Mouse (Mus musculus): Measurements from ENCODE around the gene Zfp354c. TPM values are rescaled to one million over a fixed set of nuclear protein-coding genes. Genes with fewer than 3 reads are reported as not detected.

Gene Zfp354c
- 9.6 and 11.4 TPM in 2 replicates for polyA plus RNA-seq (2015; fragmentation: Nextera tagmentation; extraction: Ambion mirVana)

DNA sequence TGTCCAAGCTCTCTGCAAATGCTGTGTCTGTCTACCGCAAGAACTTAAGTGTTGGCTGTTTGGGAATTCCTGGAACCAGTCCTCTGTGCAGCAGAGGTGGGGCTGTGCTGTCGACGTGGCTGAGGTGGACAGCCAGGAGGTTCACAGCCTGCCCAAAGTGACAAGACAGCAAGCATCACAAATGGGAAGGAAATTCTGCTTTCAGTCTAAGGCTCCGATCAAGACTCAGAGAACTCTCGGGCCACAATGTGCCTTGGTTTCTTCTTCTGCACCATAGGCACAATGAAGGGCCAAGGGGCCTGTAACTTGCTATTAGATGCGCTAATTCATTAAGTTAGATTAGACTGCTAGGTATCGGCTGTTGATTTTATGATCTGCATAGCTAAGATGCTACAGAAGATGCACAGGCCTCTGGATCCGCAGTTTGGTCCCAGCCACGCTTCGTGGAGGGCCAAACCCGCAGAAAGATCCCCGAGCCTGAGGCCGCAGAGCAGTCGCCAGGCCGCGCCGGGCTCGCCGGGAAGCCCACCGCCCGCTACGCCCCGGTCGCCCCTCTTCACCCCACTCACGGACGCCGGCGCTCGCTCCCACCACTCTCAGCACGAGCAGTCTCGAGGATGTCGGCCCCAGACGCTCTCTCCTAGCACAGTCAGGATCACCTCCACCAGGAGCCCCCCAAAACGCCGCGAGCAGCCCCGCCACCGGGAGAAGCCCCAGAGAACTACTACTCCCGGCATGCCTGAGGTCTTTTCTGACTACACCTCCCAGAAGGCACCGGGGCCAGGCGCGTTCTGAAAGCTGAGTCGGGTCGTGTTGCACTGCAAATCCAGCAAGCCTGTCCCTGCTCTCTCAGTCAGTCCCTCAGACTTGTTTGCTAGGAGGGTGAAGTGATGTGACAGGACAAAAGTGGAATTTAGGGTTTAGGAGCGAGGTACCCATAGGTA, at the start of gene Zfp354c:
Zfp354c (minus strand) TSS at position 715 of the 944 bp plus-strand sequence.
- H3K4me3 ChIP-seq (ENCODE audit: low read length): peak within 1 kb of the TSS; percentile 89
- H3K9ac ChIP-seq (ENCODE audit: low read length): peak within 1 kb of the TSS; percentile 83
- peak; percentile 95 for ATAC-seq (replicated peaks; ENCODE audit: extremely low read depth, insufficient read depth, low FRiP score)
- peaks cover 2% of the 10 kb centered on the region for H3K9me3 ChIP-seq (replicated peaks; ENCODE audit: control insufficient read depth, low read length)
- no peaks in the 10 kb centered on the region; the same call in 1 of the 2 replicates for H3K4me1 ChIP-seq (ENCODE audit: control insufficient read depth, insufficient read depth, low read length)
- WGBS: under 1% methylated on average over 43 of the region's 45 CpGs
- H3K36me3 ChIP-seq (ENCODE audit: control insufficient read depth, insufficient read depth): peaks cover 18% of the 10 kb centered on the region
- no peaks in the 10 kb centered on the region for H3K27me3 ChIP-seq (ENCODE audit: control insufficient read depth, insufficient read depth, low read length)
- peak within 1 kb of the TSS; percentile 48 for H3K27ac ChIP-seq (ENCODE audit: low read length)
- H3K4me2 ChIP-seq (ENCODE audit: low read depth, low read length): peak within 1 kb of the TSS; percentile 80

DNA sequence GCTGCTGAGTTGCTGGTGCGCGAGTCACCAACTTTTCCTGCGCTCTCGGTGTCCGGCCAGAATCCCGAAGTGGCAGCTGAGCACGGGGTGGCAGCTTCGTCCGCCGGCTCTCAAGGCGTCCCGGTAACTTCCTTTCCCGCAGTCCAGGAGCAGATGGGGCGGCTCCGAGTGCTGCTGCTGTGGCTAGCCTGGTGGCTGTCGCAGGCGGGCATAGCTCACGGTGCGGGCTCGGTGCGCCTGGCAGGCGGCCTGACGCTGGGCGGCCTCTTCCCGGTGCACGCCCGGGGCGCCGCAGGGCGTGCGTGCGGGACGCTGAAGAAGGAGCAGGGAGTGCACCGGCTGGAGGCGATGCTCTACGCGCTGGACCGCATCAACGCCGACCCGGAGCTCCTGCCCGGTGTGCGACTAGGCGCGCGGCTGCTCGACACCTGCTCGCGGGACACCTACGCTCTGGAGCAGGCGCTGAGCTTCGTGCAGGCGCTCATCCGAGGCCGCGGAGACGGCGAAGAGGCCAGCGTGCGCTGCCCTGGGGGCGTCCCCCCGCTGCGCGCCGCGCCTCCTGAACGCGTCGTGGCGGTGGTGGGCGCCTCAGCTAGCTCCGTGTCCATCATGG, 23.6 kb upstream of the Zfp354c start:
- H3K36me3 ChIP-seq (ENCODE audit: control insufficient read depth, insufficient read depth): no peaks in the 10 kb centered on the region
- peak overlapping the region; percentile 55 for H3K4me3 ChIP-seq (ENCODE audit: low read length)
- no peak overlapping the region for H3K27ac ChIP-seq (ENCODE audit: low read length)
- peaks cover 4% of the 10 kb centered on the region; the same call in 1 of the 2 replicates for H3K9me3 ChIP-seq (replicated peaks; ENCODE audit: control insufficient read depth, low read length)
- H3K9ac ChIP-seq (ENCODE audit: low read length): peak overlapping the region; percentile 38; the same call in 1 of the 2 replicates
- no peak; the same call in 1 of the 2 replicates for ATAC-seq (replicated peaks; ENCODE audit: extremely low read depth, insufficient read depth, low FRiP score)
- WGBS: under 1% methylated on average over 69 of the region's 72 CpGs
- H3K27me3 ChIP-seq (ENCODE audit: control insufficient read depth, insufficient read depth, low read length): peaks cover 52% of the 10 kb centered on the region
- peaks cover 12% of the 10 kb centered on the region for H3K4me1 ChIP-seq (ENCODE audit: control insufficient read depth, insufficient read depth, low read length)
- H3K4me2 ChIP-seq (ENCODE audit: low read depth, low read length): peak overlapping the region; percentile 71

DNA sequence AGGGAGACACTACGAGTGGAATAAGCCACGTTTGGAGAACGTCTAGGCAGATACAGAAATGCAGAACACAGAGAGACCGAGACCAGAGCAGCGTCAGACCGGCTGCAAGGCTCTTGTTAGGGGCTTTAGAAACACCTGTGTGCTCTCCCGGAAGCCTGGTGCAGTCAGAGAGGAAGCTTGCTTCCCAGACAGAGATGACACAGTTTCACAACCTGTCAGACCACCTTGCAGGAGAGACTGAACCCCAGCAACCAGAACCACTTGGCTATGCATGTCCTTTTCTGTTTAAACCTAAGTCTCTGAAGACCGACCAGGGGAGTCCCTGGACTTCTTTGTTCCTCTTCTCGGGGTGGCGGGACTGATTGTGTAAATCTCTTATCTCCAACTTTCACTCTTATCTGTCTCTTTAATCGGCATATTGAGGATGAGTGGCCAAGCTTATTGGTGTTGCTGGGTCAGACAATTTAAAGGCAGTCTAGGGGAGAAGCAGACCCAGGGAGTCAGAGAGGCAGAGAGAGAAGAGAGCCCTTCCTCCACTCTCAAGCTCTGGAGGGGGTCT, 22.7 kb upstream of the Zfp354c start, which contains the start of gene Grm6:
Grm6 (plus strand) TSS at position 509 of the 559 bp plus-strand sequence.
- Histone ChIP-seq H3K4me3 (ENCODE audit: low read length) (peak within 1 kb of the TSS; percentile 55), H3K4me1 (ENCODE audit: control insufficient read depth, insufficient read depth, low read length) (peaks cover 12% of the 10 kb centered on the region), H3K9me3 (replicated peaks; ENCODE audit: control insufficient read depth, low read length) (peaks cover 4% of the 10 kb centered on the region; the same call in 1 of the 2 replicates), H3K9ac (ENCODE audit: low read length) (peak within 1 kb of the TSS; percentile 38; the same call in 1 of the 2 replicates), H3K36me3 (ENCODE audit: control insufficient read depth, insufficient read depth) (no peaks in the 10 kb centered on the region), H3K4me2 (ENCODE audit: low read depth, low read length) (peak within 1 kb of the TSS; percentile 71), H3K27ac (ENCODE audit: low read length) (no peak within 1 kb of the TSS), H3K27me3 (ENCODE audit: control insufficient read depth, insufficient read depth, low read length) (peaks cover 52% of the 10 kb centered on the region)
- 2% methylated on average over 11 of the region's 11 CpGs for WGBS
- no peak for ATAC-seq (replicated peaks; ENCODE audit: extremely low read depth, insufficient read depth, low FRiP score)

DNA sequence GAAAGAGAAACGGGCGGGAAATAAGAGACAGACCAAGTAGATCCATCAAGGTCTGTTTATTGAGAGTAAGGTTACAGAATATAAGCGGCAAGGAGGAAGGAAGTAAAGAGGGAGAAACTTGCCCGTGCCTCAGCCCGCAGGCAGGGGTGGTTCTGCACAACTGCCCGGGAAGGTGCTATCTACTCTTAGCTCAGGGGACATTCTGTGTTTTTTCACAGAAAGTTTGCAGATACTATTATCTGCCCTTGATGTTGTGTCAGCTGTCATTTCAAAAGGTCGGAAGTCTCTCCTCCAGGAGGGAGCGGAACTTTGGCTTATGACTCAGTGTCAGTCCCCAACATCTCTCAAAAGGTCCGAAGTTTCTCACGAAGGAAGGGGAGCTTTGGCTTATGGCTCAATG, 21.8 kb upstream of the Zfp354c start:
- Histone ChIP-seq H3K9me3 (replicated peaks; ENCODE audit: control insufficient read depth, low read length) (peaks cover 4% of the 10 kb centered on the region; the same call in 1 of the 2 replicates), H3K27me3 (ENCODE audit: control insufficient read depth, insufficient read depth, low read length) (peaks cover 52% of the 10 kb centered on the region), H3K27ac (ENCODE audit: low read length) (no peak overlapping the region), H3K4me2 (ENCODE audit: low read depth, low read length) (peak overlapping the region; percentile 71), H3K36me3 (ENCODE audit: control insufficient read depth, insufficient read depth) (no peaks in the 10 kb centered on the region), H3K4me3 (ENCODE audit: low read length) (no peak overlapping the region; the same call in 1 of the 2 replicates), H3K9ac (ENCODE audit: low read length) (no peak overlapping the region), H3K4me1 (ENCODE audit: control insufficient read depth, insufficient read depth, low read length) (peaks cover 12% of the 10 kb centered on the region)
- 2% methylated on average over 10 of the region's 10 CpGs for WGBS
- ATAC-seq (replicated peaks; ENCODE audit: extremely low read depth, insufficient read depth, low FRiP score): no peak

DNA sequence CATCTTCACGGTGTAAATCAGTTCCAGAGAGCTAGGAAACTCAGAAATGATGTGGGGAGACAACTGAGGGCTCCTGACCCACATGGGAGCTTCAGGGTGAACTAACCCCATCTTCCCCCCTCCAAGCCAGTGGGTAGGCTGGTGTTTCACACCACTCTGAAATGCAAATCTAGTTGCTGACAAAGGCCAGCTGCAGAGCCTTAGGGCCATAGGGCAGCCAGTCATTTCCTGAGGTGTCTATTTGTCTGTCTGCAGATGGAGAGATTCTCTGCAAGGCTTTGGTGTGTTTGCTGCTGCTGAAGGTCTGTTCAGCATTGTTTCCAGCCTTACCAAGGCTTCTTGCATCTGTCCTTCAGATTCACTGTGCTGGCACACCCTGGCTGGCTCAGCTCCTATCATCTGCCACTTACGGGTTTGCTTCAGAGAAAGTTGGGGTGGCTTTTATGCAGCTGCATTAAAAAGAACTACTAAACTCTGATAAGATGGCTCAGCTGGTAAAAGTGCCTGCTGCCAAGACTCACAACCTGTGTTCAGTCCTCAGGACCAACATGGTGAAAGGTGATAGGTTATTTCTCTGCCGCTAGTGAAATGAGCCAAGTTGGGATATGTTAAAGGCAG, 21.1 kb upstream of the Zfp354c start:
- peaks cover 4% of the 10 kb centered on the region; the same call in 1 of the 2 replicates for H3K9me3 ChIP-seq (replicated peaks; ENCODE audit: control insufficient read depth, low read length)
- no peaks in the 10 kb centered on the region for H3K36me3 ChIP-seq (ENCODE audit: control insufficient read depth, insufficient read depth)
- H3K9ac ChIP-seq (ENCODE audit: low read length): no peak overlapping the region
- 27% methylated on average over 3 of the region's 3 CpGs for WGBS
- peaks cover 12% of the 10 kb centered on the region for H3K4me1 ChIP-seq (ENCODE audit: control insufficient read depth, insufficient read depth, low read length)
- H3K4me2 ChIP-seq (ENCODE audit: low read depth, low read length): no peak overlapping the region
- ATAC-seq (replicated peaks; ENCODE audit: extremely low read depth, insufficient read depth, low FRiP score): no peak
- H3K4me3 ChIP-seq (ENCODE audit: low read length): no peak overlapping the region
- H3K27me3 ChIP-seq (ENCODE audit: control insufficient read depth, insufficient read depth, low read length): peaks cover 52% of the 10 kb centered on the region
- no peak overlapping the region for H3K27ac ChIP-seq (ENCODE audit: low read length)

DNA sequence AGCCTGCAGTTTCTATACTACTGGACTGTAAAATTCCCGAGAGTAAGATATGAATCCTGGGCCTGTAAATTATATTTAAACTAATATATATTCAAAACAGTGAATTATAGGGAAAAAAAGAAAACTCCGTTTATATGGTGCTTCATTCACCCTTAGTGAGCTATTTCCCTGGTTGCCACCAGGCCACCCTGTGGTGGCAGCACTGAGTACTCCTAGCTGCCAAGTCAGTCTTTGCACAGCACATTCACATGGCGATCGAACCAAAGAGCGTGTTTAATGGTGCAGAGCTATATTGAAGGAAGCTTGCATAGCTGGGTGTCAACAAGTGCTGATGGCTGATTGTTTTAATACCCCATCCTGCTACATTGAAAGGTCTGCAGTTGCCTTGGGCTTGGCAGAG, 19.5 kb upstream of the Zfp354c start:
- 70% methylated on average over 5 of the region's 5 CpGs for WGBS
- no peak for ATAC-seq (replicated peaks; ENCODE audit: extremely low read depth, insufficient read depth, low FRiP score)
- H3K27me3 ChIP-seq (ENCODE audit: control insufficient read depth, insufficient read depth, low read length): peaks cover 39% of the 10 kb centered on the region
- H3K36me3 ChIP-seq (ENCODE audit: control insufficient read depth, insufficient read depth): no peaks in the 10 kb centered on the region
- no peak overlapping the region for H3K9ac ChIP-seq (ENCODE audit: low read length)
- H3K4me2 ChIP-seq (ENCODE audit: low read depth, low read length): no peak overlapping the region
- H3K4me1 ChIP-seq (ENCODE audit: control insufficient read depth, insufficient read depth, low read length): peaks cover 12% of the 10 kb centered on the region
- no peak overlapping the region for H3K27ac ChIP-seq (ENCODE audit: low read length)
- H3K4me3 ChIP-seq (ENCODE audit: low read length): no peak overlapping the region
- peaks cover 4% of the 10 kb centered on the region; the same call in 1 of the 2 replicates for H3K9me3 ChIP-seq (replicated peaks; ENCODE audit: control insufficient read depth, low read length)

DNA sequence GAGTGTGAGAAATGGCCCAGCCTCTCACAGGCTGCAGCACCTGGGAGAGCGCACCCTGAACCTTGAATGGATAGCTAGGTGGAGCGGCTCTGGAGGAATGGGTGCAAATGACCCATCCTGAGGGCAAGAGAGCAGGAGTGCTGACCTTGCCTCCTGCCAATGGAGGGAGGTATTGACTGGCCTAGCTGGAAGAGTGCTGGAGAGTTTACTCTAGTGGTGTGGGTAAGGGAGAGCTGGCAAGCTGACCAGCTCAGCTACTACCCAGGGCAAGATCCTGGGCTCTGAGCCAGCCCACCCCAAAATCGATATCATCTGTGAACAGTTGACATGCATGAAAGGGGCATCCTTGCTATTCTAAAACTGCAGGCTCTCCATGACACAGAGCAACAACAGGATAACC, 18.4 kb upstream of the Zfp354c start:
- Histone ChIP-seq H3K4me2 (ENCODE audit: low read depth, low read length) (no peak overlapping the region), H3K4me3 (ENCODE audit: low read length) (no peak overlapping the region), H3K9ac (ENCODE audit: low read length) (no peak overlapping the region), H3K36me3 (ENCODE audit: control insufficient read depth, insufficient read depth) (no peaks in the 10 kb centered on the region), H3K27me3 (ENCODE audit: control insufficient read depth, insufficient read depth, low read length) (peaks cover 31% of the 10 kb centered on the region), H3K4me1 (ENCODE audit: control insufficient read depth, insufficient read depth, low read length) (peaks cover 13% of the 10 kb centered on the region), H3K27ac (ENCODE audit: low read length) (no peak overlapping the region), H3K9me3 (replicated peaks; ENCODE audit: control insufficient read depth, low read length) (peaks cover 4% of the 10 kb centered on the region; the same call in 1 of the 2 replicates)
- ATAC-seq (replicated peaks; ENCODE audit: extremely low read depth, insufficient read depth, low FRiP score): no peak
- WGBS: 75% methylated on average over 3 of the region's 3 CpGs

DNA sequence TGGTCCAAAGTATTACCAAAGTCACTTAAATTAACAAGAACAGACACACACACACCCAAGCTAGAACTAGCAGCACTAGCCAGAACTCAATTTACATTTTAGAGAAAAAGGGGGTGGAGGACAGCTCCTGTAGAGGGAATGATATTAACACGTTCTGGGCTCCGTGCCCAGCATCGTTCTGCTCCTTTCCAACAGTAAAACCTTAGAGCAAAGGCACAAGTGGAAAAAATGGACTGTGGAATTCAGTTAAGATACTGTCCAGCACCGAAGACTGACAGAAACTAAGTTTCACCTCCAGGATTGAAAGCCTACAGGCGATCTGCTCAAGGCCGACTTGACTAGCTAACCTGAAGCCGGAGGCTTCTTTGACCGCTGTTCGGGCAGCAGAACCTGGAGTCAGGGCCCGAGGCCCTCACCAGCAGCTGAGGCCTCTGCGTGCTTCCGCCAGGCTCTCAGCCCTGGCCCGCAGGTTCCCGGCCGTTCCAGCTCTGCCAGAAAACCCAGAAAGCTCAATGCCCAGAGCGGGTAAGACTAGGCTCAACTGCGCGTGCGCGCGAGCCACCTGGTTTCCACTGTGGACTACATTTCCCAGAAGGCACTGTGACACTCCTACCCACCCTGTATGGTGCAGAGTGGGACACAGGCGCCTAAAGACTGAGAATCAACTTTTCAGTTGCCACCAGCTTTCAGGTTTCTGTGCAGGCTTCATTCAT, 13.7 kb upstream of the Zfp354c start, which contains the start of gene Zfp879:
Zfp879 (minus strand) TSS at position 530 of the 713 bp plus-strand sequence.
- ATAC-seq (replicated peaks; ENCODE audit: extremely low read depth, insufficient read depth, low FRiP score): peak; percentile 98
- Histone ChIP-seq H3K4me1 (ENCODE audit: control insufficient read depth, insufficient read depth, low read length) (peaks cover 6% of the 10 kb centered on the region), H3K36me3 (ENCODE audit: control insufficient read depth, insufficient read depth) (no peaks in the 10 kb centered on the region), H3K27ac (ENCODE audit: low read length) (peak within 1 kb of the TSS; percentile 94), H3K4me3 (ENCODE audit: low read length) (peak within 1 kb of the TSS; percentile 57), H3K9ac (ENCODE audit: low read length) (peak within 1 kb of the TSS; percentile 82), H3K9me3 (replicated peaks; ENCODE audit: control insufficient read depth, low read length) (no peaks in the 10 kb centered on the region), H3K27me3 (ENCODE audit: control insufficient read depth, insufficient read depth, low read length) (no peaks in the 10 kb centered on the region), H3K4me2 (ENCODE audit: low read depth, low read length) (peak within 1 kb of the TSS; percentile 85)
- WGBS: 13% methylated on average over 22 of the region's 22 CpGs

Measured in heart, embryonic 16.5 days (tissue).